Mouse (Mus musculus): ENCODE data around the gene Tbc1d5.
"Not testable (repeated sequence)": the region's sequence is repeated elsewhere in the genome, so short reads cannot be mapped to it uniquely, and the experiment has no call there.

The Tbc1d5 gene

DNA sequence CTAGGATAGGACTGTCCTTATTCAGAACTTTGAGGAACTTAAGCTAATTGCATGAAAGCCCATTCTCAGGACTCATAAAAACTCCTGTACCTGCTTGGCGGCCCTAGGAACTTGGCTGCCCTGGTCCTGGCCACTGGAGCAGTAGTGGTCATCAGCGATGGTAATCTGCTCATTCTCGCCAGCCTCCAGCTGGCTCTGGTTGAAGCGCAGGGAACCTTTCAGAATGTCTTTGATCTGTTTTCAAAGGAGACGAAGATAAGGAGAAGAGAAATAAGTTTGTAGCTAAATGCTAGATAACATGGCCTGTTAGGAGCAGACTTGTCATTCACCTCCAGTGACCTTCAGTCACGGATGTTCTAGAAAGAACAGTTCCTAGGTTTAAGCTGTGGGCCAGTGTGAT is 437.8 kb downstream of the Tbc1d5 start:
- DNase-seq (ENCODE audit: low spot score), result no peak

DNA sequence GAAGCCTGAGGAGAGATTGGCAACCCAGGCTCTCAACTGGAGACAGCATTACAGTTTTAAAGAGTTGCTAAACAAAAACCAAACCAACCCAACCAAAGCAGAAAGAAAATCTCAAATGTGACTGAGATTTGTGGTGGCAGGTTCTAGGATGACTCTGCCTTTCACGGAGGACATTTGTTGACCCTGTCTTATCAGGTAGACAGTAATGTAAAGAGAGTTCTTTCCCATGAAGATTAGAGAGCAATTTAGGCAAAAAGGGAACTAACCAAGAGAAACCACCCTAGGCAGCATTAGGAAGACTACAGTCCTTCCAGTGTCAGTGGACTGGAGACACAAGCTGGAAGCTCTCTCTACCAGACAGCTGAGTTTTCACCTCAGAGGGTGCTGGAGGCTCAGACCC is 438.3 kb downstream of the Tbc1d5 start:
- DNase-seq (ENCODE audit: low spot score), result no peak

DNA sequence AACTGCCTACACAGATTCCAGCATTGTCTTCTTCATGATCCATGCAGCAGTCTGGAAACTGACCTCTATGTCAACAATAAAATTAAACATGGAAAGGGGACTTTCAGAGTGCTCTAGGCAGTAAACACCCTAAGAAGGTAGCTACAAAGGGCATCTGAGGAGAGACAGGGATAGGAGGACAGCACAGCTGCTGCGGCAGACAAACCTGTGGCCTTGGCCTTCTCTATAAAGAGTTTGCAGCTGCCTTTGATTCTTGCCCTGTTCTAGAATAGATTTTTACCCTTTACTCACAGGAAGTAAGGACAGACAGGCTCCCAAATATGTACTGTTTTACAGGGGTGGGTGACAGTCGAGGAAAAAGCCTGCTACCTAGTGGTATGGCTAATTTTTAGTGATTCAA is 440.7 kb downstream of the Tbc1d5 start:
- DNase-seq (ENCODE audit: low spot score), result no peak

DNA sequence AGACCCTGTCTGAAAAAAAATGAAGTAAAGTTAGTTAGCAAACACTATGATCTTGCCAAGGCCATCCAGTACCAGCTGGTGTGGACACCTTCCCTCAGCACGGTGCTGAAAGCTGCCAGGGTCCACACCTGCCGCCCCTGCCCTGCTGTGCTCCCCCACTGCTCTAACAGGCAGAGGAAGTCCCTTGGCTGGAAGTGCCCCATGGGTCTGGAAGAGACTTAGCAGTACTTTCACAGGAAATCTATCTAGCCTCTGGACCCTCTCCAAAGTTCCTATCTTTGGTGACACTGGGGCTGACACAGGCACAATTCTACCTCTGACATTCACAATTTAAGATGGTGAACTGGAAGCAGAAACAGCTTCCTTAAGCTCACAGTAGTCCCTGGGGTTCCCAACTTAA is 442.1 kb downstream of the Tbc1d5 start:
- DNase-seq (ENCODE audit: low spot score), result no peak

DNA sequence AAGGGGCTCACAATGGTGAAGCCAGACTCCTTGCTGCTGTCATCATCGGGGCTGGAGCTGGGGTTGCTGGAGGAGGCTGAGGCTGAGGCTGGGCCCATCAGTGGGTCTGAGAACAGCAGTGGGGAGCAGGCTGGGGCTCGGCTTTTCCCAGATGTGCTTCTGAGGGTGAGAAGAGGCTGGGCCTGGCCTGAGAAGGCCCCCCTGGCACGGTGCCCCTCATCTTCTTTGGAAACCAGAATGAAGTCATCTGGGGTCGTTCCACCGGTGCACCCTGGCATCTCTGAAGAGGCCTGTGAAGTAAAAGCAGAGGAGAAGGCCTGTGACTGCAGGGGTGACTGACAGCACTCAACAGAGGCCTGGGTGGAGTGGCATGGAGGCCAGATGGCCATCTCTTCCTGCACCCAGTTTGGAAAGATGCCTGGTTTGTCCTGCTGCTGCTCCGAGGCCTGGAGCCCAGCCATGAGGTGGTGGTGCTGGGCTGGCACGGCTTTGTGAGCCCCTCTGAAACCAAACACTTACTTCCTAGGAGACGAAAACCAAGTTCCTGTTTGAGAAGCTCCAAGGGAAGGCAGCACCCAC is 443.1 kb downstream of the Tbc1d5 start:
- no peak for DNase-seq (ENCODE audit: low spot score)

DNA sequence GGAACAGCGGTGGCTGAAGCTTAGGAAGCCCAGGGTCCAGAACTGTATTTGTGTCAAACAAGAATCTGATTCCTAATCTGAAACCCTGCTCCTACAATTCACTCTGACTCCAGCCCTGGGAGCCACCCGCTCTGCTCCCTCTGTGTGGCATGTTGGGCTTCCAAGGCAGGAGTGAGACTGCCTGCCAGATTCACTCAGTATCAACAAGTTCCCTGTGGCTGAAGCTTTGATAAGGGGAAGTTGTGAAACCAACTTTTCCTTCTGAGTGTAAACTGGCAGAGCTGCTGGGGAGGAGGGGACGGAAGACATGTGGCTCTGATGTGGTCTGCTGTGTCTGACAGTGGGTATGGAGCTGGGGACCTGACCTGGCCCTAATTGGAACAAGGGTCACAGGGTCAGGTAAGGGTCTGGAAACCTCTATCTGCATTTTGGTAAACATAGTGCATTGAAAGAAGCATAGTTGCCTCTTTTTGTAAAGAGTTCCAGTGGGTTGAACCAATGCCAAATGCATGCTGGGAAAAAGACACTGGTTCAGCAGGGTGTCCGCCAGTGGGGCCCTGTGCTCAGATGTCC is 443.7 kb downstream of the Tbc1d5 start:
- DNase-seq (ENCODE audit: low spot score), result no peak

DNA sequence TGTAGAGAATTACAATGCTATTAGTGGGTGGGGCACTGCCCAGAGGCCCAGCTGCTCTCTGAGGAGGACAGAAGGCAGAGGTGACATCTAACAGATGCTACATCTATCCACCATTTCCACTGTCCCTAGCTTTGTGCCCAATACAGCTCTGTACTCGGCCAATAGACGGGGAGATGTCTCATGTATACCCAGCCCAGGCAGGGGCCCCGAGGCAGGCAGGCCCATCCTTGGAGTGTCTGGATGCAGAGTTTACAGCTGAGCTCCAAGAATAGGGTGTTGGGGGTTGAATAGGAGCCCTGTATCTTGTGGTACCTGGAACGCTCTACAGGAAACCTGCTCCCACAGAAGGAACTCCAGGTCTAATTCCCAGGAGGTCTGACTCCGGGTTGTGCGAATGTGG is 444.4 kb downstream of the Tbc1d5 start:
- DNase-seq (ENCODE audit: low spot score), result no peak

DNA sequence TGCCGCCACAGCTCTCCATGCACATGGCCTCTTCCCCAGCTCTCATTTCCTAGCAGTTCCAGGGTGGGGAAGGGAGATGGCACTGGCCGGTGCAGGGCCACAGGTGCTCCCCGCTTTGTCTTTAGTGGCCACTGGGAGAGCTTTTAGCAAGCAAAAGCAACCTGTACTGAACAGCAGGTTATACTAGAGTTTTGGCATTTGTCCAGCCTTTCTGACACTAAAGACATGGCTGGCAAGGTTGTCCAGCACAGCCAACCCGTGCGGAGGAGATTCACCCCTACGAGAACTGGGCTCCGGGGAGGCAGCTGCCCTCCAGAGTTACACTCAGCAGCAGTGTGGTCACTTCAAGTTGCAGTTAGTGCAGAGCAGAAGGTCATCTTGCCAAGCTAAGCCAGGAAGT is 445.8 kb downstream of the Tbc1d5 start:
- DNase-seq (ENCODE audit: low spot score), result no peak

DNA sequence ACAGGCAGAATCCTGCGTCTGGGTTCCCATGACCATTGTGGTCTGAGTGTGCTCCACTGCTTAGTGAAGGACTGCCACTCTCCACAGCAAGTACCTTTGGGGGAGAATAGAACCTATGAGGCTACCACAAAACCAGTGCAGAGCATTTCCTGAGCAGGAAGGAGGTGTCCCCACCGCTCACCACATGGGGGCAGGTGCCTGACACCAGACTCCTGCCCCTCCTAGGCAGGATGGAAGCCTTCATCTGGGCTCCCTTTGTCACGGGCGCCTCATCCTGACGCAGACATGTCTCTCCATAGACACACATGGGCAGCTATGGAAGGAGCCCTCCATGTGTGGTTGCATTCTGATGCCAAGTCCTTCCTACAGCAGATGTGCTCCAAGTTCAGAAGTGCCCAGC is 447.3 kb downstream of the Tbc1d5 start:
- DNase-seq (ENCODE audit: low spot score), result no peak

DNA sequence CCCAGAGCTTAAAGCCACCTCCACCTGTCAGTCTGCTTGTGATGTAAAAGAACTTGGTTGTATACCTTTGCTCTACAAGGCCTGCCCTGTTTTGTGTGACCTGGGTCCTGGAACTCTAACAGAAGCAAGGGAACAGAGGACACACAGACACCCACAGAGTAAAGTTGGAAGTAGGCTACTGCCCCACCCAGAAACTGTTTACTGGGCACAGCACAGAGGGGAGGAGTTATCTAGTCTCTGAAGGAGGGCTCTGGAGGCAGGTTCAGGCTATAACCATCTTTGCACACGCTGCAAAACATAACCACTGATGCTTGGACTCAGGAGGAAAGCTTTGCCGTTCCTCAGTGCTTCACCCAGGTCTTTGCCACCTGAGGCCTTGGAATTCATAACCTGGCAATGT is 448.3 kb downstream of the Tbc1d5 start:
- DNase-seq (ENCODE audit: low spot score), result no peak

DNA sequence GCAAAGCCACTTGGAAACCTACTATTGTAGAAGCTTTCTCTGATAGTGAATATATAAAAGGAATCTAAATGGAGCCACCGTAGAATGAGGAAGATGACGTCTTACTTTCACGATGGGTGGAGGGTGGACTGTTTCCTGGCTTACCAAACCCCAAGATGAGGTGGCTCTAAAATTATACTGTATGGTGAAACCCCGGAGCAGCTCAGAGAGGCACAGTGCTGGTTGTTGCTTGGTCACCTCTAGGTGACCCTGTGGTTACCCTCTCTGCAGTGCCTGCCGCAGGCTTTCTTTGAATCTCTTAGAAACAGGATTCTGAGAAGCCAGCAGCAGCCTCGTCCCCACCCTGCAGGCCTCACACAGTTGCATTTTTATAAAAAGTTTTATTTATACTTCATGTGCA is 449.6 kb downstream of the Tbc1d5 start:
- no peak for DNase-seq (ENCODE audit: low spot score)

DNA sequence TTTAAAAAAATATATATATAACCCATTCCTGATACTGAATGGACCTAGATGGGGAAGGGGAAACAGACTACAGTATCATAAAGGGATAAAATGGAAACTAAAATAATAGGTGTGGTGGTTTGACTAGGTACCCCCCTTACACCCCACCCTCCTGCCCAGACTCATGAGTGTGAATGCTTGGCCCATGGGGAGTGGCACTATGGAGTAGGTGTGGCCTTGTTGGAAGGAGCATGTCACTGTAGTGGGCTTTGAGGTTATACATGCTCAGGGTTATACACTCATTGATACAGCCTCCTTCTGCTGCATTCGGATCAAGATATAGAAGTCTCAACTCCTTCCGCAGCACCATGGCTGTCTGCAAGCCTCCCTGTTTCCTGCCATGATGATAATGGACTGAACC is 450.1 kb downstream of the Tbc1d5 start:
- no peak for DNase-seq (ENCODE audit: low spot score)

DNA sequence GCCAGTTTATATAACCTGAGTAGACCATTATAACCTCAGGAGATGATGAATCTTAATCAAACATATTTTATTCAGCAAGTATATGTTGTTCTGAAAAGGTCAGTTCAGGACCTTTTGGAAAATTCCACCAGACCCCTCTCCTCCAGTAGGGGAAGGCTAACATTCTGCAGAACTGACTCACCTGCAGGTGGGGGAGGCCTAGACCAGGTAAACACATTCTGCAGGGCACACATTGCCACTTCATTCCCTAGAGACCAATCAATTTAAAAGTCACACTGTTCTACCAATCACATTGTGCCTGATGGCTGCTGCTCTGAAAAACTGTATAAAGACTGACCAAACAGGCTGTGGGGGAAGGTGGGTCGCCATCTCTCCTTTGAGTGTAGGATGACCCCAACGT is 452.9 kb downstream of the Tbc1d5 start:
- DNase-seq (ENCODE audit: low spot score), result no peak

DNA sequence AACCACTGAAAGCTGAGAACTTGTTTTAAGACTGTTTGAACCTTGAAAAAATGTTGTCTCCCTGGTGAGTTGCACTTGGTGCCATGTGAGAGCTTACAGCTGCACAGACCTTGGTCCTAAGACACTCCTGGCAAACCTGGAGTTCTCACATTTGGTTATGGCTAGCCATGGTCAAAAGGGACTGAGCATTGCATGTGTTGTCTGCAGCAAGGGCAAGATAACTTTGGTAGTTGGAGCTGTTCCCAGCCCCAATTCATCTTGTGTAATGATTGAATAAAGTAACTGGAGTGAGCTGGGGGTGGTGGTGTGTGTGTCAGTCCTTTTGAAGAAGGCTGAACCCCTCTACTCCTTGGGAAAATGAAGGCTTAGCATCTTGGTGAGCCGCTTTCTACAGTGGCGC is 454.8 kb downstream of the Tbc1d5 start:
- DNase-seq (ENCODE audit: low spot score), result no peak

DNA sequence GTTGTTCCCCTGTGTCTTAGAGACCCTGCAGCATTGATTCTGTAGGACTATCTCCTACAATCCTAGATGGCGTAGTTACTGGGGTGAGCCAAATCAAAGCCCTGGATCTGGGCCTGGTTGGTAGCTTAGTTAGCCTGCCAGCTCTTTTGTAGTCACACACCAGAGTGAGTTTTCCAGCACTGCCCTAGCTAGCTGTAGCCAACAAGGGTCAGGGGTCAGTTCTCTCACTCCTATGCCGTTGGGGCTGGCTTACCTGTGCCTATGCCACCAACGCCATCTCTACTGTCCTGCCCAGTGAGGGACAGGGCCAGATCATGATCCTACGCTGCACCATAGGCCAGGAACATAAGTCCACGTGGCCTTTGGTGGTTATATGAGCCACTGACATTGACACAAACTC is 461.6 kb downstream of the Tbc1d5 start:
- no peak for DNase-seq (ENCODE audit: low spot score)

DNA sequence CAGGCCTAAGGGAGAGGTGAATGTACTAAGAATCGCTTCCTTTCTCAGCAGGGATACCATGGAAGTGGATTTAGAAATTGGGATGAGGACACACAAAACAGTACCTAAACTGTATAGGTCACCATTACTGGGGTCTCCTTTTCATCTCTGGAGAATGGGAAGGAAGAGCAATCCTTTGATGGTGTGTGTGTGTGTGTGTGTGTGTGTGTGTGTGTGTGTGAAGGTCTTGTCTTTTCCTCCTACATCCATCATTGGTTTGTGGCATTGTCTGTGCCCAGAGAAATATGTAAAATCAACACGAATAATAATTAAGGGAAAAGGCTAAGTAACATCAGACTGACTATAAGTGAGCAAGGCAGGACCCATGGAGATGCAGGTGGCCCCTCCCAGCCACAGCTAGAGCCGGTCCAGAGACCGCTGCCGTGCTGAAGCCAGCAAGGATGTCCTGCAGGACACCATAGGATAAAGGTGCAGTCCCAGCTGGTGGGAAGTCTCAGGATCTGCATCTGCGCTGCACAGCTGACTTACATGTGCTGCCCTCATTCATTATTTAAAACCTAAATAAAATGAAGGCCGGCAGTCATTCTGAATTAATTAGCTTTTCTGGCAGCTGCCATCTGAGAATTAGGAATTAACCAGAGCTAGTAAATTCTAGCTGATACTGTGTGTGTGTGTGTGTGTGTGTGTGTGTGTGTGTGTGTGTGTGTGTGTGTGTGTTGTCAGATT is 468.5 kb downstream of the Tbc1d5 start:
- no peak for DNase-seq (ENCODE audit: low spot score)

DNA sequence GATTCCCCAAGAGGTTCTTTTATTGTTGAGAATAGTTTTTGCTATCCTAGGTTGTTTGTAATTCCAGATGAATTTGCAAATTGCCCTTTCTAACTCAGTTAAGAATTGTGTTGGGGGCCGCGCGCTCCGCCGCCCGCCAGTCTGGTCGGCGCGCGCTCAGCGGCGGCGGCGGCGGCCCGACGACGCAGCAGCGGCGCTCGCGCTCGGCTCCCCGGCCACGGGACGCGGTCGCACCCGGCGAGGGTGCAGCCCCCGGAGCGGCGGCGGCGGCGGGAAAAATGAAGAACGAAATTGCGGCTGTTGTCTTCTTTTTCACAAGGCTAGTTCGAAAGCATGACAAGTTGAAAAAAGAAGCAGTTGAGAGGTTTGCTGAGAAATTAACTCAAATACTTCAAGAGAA is 480.7 kb downstream of the Tbc1d5 start:
- not testable (repeated sequence) for DNase-seq (ENCODE audit: low spot score)

DNA sequence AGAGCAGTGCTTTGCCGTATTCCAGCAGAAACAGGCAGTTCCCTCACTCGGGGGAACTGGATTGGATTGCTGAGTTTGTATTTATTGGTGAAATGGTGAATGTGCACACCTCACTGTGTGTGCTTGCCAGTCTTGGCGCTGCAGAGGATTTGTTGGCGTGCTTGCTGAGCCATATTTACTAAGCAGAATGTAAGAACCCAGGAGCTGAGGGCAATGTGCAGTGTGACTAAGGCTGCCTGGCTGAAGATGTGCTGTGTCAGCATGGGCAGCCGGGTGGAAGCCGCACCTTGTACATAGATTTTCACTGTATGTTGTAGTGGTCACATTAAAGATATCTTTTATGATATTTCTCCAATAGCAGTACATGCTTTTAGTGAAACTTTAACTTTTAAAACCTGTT is 491.0 kb downstream of the Tbc1d5 start:
- DNase-seq (ENCODE audit: low spot score), result no peak

DNA sequence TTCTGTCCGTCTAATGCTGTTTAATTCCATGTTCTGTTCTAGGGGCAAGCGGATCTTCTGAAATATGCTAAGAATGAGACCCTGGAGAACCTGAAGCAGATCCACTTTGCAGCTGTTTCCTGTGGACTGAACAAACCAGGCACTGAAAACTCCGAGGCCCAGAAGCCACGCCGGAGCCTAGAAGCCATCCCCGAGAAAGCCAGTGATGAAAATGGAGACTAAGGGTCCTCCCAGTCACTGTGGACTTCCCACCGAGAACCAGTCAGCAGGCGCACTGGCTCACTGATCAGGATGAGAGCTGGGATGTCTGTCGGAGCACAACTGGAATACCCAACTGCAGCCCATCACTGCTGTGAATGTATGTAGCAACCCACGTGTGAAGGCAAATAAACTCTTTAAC is 491.5 kb downstream of the Tbc1d5 start:
- DNase-seq (ENCODE audit: low spot score), result no peak

DNA sequence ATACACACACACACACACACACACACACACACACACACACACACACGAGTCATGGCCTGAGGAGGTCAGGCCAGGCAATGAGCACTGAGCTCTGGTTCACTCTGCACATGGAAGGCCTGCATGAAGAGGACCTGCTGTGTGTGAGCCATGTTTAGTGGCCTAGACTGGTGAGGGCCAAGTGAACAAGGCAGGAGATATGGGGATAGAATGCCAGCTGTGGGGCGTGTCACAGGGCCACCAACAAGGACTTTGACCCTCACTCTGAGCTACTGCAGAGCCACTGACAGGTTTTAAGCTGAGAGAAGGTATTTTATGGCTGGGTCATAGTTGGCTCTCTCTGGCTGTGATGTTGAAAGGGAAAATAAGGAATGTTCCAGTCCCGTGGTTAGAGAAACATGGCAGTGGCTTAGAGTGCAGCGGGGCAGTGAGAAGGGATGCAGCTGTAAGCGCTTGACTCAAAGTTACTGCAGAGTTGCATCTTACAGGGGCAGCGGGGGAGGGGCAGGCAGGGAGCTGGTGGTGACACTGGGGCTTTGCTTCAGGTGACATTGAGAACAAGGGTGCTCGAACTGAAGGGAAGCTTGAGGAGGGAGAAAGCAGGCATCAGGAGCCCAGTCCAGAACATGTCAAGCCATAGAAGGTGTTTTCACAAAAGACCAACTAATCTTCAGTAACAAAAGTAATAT is 494.0 kb downstream of the Tbc1d5 start:
- no peak for DNase-seq (ENCODE audit: low spot score)

Measured in urinary bladder, postnatal 25 days (tissue).